Mouse (Mus musculus) small intestine, adult 2 months (tissue): ENCODE measurements around the gene Cd55b.

Experiments
- CTCF ChIP-seq: fragments of 200-500 bp; IDR thresholded peaks from 2 replicates; pipeline ENCODE4 v1.5.1; 2012; ENCODE audit warnings: low read depth, mild to moderate bottlenecking, control low read depth, inconsistent platforms, low read length, moderate library complexity, mixed read lengths; ENCODE audit not compliant: insufficient replicate concordance, insufficient read length; ENCODE audit errors: extremely low read depth
- POLR2A ChIP-seq: fragments of 200-500 bp; IDR thresholded peaks from 2 replicates; pipeline ENCODE4 v1.6.1; 2012; ENCODE audit warnings: low read depth, mild to moderate bottlenecking, control low read depth, inconsistent platforms, low read length, moderate library complexity

GRCm38 (mm10) chr1:130462084-130462861 lies 39.5 kb upstream of the Cd55b start, which contains the start of gene Cd55:
- TF ChIP-seq CTCF (peak; percentile 73), POLR2A (peak; percentile 58; the same call in 1 of the 2 replicates)
